Mouse (Mus musculus): ENCODE measurements around the gene Fam217a.
"Not testable (repeated sequence)": the region's sequence is repeated elsewhere in the genome, so short reads cannot be mapped to it uniquely, and the experiment has no call there.

Fam217a gene

DNA sequence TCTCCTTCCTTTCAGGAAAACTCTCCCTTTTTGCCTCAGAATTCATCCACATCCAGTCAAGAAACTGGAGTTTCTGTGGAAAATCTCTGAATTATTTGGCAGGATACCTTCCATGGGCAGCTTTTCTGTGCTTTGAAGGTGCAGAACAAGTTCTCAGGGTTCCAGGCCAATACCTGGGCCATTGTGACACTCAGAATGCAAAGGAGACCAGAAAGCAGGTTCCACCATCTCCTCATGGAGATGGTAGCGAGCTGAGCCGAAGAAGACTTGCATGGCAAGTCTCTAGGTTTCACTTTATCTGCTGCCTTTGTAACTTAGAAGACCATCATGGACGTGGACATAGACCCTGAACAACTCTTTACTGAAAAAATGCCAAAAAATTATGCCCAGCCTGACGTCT, at the start of gene Fam217a, which contains the start of gene 4933417A18Rik:
Fam217a (minus strand) TSS at position 101 of the 400 bp plus-strand sequence.
4933417A18Rik (plus strand) TSS at position 200 of the 400 bp plus-strand sequence.
- no peak for DNase-seq

DNA sequence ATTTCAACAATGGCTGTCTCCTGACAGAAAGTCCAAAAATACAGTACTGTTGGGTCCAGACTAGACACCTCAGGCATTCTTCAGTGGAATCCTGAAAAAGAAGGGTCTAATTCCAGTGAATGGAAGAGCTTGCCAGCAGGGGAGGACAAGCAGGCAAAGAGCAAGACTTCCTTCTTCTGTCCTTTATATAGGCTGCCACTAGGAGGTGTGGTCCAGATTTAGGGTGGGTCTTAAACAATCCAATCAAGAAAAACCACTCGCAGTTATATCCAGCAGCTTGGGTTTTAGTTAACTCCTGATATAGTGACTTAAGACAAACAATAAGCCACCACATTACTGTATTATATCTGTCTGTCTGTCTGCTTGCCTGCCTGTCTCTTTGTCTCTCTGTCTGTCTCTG, 49.7 kb upstream of the Fam217a start:
- DNase-seq = no peak

DNA sequence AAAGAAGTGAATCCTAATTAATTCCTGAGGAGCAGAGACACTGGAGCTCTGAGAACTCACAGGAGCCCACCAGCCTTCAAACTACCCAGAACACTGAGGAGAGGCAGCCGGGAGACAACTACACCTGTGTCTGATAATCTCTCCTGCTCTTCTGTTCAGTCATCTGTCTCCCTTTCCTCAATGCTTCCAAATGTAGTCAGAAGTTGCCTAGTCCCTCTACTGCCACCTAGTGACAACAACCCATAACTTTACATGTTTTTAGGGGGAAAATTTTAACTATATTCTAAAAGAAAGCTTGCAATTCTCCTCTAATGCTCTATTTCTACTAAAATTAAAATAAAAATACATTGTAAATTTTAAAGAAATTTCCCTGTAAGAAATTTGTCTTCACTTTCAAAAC, 49.0 kb upstream of the Fam217a start:
- DNase-seq = no peak

DNA sequence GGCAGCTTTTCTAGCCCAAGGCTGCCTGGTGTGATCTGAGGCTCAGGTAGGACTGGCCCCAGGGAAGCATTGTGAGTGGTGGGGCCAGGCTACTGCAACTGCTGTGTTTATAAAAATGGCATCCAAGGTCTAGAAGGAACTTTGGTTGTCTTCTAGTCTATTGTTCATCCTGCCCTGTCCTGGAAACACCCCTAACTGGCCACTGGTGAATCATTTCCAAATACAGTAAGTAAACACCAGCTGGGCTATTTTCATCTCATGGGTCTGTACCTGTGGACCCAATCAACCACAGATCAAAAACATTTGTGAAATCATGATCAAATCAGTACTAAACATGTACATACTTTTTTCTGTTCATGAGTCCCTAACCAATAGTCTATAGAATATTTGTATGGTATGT, 48.3 kb upstream of the Fam217a start:
- DNase-seq = not testable (repeated sequence)

DNA sequence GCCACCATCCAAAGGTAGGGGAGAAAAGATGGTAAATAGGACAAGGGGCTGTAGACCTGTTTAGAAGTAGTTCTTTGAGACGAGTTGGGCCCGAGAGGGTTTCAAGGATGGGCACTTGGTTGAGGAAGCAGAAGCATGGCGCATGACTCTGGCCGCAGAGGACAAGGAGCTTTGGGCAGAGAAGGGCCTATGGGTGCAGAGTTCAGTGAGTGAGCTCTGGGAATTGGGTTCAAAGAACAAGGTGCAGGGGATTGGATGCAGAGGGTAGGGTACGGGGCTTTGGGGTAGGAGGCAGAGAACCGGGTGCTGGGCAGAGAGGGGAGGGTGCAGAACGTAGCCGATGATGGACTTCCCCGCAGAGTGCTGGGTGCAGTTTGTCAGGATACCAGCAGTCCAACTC, 41.5 kb upstream of the Fam217a start:
- not testable (repeated sequence) for DNase-seq

DNA sequence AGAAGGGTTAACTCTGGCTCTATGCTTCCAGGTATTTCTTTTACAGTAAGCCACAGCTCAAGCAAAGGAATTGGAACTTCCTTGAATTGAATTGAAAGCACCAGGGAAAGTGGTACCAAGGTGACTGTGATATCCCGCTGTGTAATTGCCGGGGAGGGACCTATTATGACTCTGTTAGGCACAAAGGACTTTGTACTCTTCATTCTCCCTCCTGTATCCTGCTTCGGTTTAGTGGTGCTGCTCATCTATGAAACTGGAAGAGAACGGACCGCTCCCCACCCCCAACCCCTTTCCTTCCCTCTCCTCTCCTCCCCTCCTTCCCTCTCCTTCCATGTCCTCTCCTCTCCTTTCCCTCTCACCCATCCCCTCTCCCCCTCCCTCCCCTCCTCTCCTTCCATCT, 40.8 kb upstream of the Fam217a start:
- no peak for DNase-seq

DNA sequence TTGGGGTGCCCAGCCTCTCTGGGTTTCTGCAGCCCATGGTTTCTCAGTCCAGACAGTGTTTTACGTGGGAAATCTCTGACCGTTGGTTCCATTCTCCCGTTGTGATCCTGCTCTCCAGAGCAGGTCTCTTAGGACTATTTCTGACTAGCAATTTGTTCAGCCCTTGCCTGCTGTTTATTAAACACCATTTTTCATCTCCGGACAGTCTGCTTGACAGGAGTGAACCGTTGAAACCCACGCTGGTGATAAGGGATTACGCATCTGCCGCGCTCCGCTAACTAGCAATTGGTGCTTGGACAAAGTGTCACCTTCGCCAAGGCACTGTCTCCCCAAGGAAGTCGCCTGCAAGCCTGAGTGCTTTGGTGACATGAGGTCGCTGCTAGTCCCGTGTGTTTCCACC, 40.3 kb upstream of the Fam217a start:
- no peak for DNase-seq

DNA sequence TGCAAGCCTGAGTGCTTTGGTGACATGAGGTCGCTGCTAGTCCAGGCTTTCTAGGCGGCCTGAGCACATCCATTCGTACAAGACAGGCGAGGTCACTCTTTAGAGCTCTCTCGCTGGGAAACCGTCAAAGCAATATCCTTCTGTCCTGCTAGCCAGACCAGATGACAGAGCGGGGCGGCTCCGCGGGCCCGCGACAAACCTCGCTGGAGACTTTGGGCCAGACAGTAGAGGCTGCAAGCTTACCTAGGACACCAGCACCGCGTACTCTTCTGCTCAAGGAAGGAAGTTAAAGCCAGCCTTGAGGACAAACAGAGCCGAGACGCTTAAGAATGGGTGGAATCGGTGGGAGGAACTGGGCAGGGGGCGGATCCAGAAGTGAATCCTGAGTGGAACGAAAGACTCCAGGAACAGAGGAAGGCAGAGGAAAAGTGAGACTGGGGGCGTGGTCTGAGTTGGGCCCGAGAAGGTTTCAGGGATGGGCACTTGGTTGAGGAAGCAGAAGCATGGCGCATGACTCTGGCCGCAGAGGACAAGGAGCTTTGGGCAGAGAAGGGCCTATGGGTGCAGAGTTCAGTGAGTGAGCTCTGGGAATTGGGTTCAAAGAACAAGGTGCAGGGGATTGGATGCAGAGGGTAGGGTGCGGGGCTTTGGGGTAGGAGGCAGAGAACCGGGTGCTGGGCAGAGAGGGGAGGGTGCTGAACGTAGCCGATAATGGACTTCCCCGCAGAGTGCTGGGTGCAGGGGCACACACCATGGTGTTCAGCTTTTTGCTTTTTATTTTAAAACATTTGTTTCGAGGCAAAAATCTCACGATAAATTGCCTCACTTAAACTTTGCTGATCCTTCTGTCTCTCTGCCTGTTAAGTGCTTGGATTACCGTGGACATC, 39.6 kb upstream of the Fam217a start, which contains the start of gene Eci3:
Eci3 (minus strand) TSS at position 300 of the 887 bp plus-strand sequence.
- no peak for DNase-seq

DNA sequence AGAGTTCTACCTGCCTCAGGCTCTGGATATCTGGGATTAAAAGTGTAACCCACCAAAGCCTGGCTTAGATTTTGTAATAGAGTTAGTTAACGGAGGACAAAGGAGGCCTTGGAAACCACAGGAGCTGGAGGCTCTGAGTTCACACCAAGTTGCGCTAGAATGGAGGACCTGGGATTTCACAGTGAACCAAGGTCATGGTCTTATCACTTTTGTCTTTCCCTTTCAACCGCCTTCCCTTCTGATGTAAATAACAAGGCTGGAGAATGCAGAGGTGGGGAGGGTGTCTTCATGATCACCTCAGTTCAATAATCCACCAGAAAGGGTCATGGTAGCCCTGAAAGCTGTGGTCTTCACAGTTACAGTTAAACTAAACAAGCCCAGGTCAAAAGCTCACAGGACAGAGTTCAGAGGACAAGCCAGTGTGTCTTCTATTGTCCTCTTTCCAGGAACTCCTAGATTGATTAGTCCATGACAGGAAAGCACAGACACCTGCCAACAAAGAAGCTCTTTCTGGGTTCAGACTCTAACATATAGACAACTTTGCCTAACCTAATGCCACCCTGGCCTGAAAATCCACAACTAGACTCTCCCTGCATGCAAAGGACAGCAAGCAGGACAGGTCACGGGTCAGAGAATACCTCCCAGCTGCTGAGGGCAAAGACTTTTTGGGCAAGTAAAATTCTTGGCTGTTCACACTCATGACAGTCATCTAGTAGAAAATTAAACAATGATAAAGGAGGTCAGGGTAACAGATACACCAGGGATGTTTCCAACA, 37.1 kb upstream of the Fam217a start:
- DNase-seq = no peak

DNA sequence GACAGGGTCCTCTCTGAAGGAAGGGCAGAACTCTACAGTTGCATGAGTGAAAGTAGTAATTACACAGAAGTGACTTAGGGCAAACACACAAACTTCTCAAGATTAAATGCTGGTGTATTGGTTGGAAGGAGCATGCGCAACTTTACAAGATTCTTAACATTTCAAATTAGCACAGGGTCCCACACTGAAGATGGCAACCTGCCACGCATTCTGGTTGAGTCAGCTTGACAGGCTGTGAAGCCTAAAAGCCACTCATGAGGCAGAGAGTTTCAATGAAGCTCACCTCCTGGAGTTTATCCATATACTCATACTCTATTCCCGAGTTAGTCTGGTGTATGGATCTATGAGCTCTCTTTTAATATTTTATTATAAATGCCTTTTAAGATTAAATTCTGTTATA, 34.0 kb upstream of the Fam217a start:
- not testable (repeated sequence) for DNase-seq

DNA sequence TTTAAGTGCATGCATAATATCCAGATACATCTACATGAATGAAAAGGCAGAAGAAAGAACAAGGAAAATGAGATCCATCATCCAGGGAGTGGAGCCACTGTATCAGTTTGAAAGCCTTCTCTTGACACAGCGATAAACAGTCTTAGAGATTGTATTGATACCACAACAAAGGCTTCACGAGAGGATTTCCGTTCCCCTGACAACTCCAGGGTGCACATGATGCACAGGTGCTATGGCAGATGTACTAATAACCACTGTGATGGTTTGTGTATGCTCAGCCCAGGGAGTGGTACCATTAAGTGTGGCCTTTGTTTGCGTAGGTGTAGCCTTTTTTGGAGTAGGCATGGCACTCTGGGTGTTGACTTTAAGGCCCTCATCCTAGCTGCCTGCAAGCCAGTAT, 32.8 kb upstream of the Fam217a start:
- DNase-seq = no peak

DNA sequence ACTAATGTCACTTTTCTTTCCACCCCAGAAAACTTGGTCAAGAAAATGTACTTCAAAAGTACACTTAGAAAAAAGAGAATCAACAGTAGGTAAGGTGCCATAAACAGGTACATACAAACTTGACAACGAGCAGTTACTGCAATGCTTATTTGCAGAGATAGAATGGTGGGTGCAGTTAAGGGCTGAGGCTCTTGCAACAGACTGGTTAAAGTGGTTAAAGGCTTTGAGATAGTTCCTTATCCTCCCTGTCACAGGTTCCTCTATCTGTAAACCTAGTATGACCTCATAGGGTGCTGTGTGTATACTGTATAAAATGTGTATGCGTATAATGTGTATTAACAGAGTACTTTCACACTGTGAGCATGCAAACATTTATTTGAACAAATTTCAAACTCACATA, 27.3 kb upstream of the Fam217a start:
- not testable (repeated sequence) for DNase-seq

DNA sequence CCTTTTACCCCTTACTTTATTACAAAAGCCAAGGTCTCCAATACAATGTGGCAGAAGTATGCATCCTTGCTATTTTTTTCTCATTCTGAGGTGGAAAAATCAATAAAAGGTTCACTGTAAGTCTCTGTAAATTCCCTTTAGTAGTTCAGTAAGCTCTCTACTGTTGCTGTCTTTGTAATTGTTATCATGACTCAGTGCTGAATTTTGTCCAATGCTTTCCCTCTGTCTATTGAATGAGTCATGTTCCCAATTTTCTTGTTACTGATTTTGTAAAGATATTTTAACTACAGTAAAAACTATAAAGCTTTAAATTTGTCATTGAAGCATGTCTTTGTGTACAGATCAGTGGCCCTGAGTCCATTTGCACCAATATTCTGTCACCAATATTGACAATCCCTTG, 18.3 kb upstream of the Fam217a start:
- no peak for DNase-seq

DNA sequence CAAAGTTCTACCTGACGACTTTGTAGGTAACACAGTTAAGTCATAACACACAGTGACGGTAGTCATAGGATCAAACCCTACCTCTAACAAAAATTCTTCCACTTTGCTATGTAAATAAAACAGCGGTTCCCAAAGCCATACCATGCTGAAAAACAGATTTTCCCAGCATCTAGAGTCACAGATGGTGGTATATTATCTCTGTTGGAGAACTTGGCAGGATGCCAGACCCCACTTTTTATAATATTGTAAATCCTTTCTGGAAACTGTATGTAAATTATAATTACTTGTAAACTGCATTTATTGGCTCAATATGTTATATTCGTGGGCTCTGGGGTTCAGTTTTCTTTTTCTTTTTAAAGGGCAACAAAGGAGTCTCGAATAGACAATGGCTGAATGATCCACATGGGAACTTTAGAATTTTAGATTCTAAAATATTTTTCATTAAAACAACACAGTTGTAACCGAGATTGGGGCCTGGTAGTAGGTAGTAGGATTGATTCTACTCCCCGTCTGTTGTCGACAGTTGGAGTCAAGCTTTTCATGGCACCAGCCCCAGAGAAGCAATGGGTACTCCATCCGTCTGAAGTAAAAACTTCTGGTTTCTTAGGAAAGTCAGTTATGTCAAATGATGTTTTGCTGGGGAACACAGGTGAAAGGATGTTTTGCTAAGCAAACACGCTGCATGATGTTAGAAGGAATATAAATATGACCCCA, 11.0 kb upstream of the Fam217a start:
- DNase-seq = no peak

DNA sequence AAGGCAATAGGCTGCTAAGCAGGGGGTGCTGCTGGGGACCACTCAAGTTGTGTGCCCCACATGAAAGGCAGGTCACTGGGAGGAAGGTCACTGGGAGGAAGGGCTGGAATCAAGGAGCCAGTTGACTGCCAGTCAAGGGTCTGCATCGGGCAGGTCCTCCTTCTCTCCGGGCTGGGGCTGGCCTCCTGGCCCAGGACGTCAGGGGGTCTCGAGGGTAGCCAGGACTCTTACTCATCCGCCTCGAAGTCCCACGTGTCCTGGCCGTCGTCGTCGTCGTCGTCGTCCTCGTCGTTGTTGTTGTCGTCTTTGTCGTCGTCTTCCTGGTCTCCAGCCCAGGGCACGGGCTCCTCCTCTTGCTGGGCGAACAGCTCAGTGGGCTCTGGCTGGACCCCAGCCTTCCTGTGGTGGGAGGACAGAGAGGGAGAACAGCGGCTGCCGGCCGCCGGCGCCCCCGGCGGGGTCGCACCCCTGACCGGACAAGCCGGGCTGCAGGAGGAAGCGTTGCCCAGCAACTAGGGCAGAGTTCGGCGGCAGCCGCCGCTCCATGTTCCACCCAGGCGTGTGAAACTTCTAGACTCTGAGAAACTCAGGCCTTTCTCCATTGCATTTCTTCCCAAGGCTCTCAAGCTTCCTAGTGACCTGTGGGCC, 7.5 kb downstream of the Fam217a start:
- DNase-seq = no peak

DNA sequence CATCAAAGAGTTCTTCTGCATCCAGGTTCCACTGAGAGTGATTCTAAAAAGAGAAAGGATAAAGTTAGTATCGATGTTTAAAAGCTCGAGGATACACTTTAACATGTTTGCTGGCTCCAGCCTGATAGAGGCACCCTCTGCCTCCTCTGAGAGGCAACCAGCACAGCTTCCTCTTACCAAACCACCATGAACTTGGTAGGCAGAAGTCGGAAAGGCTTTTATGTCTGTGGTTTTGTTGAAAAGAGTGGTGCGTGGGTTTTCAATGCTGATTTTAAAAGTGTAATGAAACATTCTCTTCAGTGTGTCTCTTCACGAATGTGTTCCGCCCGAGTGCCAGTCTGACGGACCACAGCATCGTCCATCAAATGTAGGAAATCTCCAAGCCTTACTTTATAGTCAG, 9.5 kb downstream of the Fam217a start:
- no peak for DNase-seq

DNA sequence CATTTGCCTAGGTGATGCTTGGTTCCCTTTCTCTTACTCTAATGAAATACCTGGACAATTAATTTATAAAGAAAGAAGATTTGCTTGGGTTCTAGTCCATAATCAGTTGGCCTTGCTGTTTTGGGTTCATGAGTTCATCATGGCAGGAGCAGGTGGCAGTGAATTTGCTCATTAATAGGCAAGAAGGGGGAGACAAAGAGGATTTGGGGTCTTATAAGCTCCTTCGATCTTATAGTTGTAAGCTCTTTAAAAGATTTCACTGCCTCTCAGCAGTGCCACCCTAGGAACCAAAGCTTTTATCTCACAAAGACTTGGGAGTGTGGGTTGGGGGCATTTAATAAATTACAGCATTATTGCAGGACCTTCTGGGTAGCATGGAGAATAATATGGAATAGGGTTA, 31.2 kb downstream of the Fam217a start:
- DNase-seq = no peak

DNA sequence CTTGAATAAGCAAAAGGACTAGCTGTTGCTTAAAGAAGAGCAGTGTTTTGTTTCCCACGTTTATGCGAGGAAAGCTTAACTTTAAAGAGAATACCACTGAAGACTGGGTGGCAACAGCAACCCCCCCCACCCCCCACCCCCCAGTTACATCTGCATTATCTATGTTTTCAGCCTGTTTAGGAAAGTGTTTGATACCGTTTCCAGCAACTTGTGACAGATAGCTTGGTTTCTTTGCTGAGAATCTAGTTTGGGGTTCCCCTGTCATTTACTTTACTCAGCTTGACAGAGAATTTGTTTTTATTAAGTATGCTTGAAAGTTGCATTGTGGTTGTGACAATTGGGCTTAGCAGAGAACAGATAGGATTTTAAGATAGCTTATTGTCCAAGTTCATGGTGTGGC, 47.6 kb downstream of the Fam217a start:
- no peak for DNase-seq

DNA sequence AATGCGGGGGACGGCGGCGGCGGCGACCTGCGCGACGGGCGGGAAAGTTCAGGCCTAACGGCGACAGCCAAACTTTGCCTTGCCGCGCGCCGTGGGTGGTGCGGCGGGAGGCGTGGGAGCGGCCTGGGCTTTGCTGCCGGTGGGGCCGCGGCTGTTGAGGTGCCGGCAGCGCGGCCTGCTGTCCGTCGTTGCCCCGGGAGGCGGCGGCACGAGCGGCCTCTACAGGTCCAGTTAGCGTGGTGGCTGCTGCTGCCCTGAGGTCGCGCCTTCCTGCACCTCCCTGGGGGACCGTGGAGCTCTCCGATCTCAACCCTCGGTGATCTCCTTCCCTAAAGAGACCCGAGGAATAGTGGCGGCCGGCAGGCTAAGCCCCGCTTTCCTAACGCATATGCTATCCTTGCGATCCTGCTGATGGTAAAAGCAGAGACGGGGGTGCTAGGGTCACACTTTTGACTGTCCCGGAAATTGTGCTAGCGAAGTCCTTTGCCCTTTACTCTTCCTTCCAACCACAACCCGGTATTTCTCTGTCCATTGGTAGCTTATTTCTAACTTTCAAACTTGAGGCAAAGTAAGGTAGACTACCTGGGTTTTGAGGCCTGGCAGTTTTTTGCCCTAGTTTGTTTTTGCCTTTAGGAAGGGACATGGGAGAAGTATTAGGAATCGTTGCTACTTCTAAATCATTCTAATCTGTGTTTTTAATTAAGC, 48.2 kb downstream of the Fam217a start:
- peak in 1 of 2 experiments; percentile 64 for DNase-seq

DNA sequence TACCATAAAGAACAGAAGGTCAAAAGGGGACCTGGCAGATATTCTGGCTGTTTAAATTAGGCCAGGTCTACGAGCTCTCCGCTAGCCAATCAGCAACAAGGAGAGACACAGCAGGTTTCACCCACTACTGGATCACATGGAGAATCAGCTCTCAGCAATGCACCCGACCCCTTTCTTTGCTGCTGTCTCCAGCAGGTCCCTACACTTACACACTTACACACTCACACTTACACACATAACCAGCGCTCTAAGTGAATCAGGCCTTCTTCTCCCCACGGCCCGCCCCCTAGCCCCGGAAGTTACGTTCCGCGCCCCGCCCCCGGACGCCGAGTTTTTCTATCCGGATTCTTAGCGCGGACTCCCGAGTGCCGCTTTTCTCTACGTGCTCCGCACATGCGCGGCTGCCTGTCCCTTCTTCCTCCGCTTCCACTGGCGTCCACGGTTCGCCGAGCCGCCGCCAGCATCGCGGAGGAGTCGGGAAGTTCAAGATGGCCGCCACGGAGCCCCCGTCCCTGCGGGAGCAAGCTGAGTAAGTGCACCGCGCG, 48.9 kb downstream of the Fam217a start, which contains the start of gene Prpf4b:
Prpf4b (plus strand) TSS at position 137 of the 545 bp plus-strand sequence.
- DNase-seq = peak; percentile 91 to 94

DNA sequence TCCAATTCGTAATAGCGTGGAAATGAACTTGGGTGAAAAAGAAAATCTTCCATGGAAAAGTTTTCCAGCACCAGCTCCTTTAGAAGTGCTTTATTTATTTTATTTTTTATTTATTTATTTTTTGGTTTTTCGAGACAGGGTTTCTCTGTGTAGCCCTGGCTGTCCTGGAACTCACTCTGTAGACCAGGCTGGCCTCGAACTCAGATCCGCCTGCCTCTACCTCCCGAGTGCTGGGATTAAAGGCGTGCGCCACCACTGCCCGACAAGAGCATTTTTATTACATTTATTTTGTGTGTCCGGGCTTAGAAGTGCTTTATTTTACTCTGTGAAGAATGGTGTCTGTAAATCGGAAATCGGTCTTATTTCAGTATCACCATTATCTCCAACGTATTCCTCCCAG, 49.4 kb downstream of the Fam217a start:
- DNase-seq = peak; percentile 9 to 53
